Mouse (Mus musculus): Measurements from ENCODE around the gene Sema6d. TPM values are rescaled to one million over a fixed set of nuclear protein-coding genes. Genes with fewer than 3 reads are reported as not detected.

The Sema6d gene
- total and polyA plus RNA-seq, 2 experiments from 2014 or later = 31.2 to 90.0 TPM

DNA sequence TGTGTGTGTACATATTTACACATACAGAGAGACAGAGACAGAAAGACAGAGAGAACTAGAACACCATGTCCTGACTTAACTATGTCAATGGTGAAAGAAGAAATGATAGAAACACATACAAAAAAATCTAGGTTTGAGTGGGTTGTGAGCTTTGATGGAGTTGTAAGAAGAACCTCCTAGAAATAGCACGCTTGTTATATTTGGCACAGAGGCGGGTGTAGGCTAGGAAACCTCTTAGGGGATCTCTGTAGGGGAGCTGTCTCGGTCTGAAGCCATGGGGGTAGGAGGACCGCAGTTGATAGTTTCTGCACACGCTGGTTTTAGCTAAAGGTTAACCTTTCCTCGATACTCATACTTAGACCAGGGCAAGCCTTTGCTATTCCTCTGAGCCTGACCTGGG lies 181.4 kb downstream of the Sema6d start:
- no peaks in the 10 kb centered on the region for H3K36me3 ChIP-seq (ENCODE audit: insufficient read depth, low read length)
- TF ChIP-seq CTCF (IDR thresholded peaks at IDR 0.05; ENCODE audit: low read depth) = no peak
- 73% methylated on average over 6 of the region's 6 CpGs for WGBS
- no peaks in the 10 kb centered on the region for H3K27me3 ChIP-seq (ENCODE audit: insufficient read depth, low read length)
- H3K27ac ChIP-seq = no peak overlapping the region
- no peak overlapping the region for H3K4me3 ChIP-seq (ENCODE audit: low read length)
- no peak for ATAC-seq
- no peak overlapping the region for H3K4me2 ChIP-seq (ENCODE audit: low read depth, low read length)
- H3K9ac ChIP-seq (replicated peaks; ENCODE audit: low read length) = no peak overlapping the region
- no peaks in the 10 kb centered on the region for H3K9me3 ChIP-seq (ENCODE audit: low read length)
- DNase-seq (ENCODE audit: low spot score) = no peak
- no peaks in the 10 kb centered on the region for H3K4me1 ChIP-seq (ENCODE audit: insufficient read depth, low read length)

DNA sequence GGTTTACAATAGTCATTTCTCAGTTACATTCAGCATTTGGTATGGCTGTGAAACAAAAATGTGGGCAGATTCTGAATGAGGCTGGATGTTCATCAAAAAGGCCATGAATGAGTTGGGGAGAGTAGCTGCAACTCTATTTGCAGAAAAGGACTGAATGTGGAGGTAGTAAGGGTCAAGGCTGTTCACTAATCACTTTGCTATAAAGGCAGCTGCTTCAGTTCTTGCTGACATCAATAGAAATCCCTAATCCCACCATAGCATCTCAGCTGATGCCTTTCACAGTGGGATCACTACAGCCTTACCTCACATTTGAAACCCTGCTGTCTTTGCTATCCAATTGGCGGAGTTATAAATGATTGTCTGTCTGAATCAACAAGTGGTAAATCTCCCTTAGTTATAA lies 187.7 kb downstream of the Sema6d start:
- Histone ChIP-seq H3K9ac (replicated peaks; ENCODE audit: low read length) (no peak overlapping the region), H3K4me2 (ENCODE audit: low read depth, low read length) (no peak overlapping the region), H3K27me3 (ENCODE audit: insufficient read depth, low read length) (no peaks in the 10 kb centered on the region), H3K4me3 (ENCODE audit: low read length) (no peak overlapping the region), H3K36me3 (ENCODE audit: insufficient read depth, low read length) (no peaks in the 10 kb centered on the region), H3K9me3 (ENCODE audit: low read length) (no peaks in the 10 kb centered on the region), H3K4me1 (ENCODE audit: insufficient read depth, low read length) (no peaks in the 10 kb centered on the region), H3K27ac (no peak overlapping the region)
- DNase-seq (ENCODE audit: low spot score) (no peak), ATAC-seq (no peak)
- TF ChIP-seq CTCF (IDR thresholded peaks at IDR 0.05; ENCODE audit: low read depth) = no peak
- 31% methylated on average over 1 of the region's 1 CpGs for WGBS

DNA sequence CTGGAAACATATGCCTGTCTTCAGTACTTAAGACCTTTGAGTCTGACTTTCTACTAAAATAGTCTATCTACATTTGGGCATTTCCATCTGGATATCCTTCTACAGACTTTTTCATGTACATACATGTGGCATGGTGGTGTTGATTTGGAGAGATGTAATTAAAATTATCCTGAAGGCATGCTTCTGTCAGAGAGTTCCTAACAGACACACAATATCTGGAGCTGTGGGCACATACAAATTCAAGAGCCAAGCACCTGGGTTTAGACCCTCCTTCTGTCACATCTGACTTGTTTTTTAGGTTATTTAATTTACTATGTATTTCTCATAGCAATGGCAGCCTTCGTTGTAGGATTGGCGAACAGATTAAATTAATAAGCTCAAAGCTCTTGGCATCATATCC lies 195.3 kb downstream of the Sema6d start:
- TF ChIP-seq CTCF (IDR thresholded peaks at IDR 0.05; ENCODE audit: low read depth) = no peak
- Histone ChIP-seq H3K4me2 (ENCODE audit: low read depth, low read length) (no peak overlapping the region), H3K4me1 (ENCODE audit: insufficient read depth, low read length) (no peaks in the 10 kb centered on the region), H3K27me3 (ENCODE audit: insufficient read depth, low read length) (no peaks in the 10 kb centered on the region), H3K9me3 (ENCODE audit: low read length) (no peaks in the 10 kb centered on the region), H3K27ac (no peak overlapping the region), H3K36me3 (ENCODE audit: insufficient read depth, low read length) (no peaks in the 10 kb centered on the region), H3K9ac (replicated peaks; ENCODE audit: low read length) (no peak overlapping the region), H3K4me3 (ENCODE audit: low read length) (no peak overlapping the region)
- DNase-seq (ENCODE audit: low spot score) (no peak), ATAC-seq (no peak)
- 71% methylated on average over 2 of the region's 2 CpGs for WGBS

DNA sequence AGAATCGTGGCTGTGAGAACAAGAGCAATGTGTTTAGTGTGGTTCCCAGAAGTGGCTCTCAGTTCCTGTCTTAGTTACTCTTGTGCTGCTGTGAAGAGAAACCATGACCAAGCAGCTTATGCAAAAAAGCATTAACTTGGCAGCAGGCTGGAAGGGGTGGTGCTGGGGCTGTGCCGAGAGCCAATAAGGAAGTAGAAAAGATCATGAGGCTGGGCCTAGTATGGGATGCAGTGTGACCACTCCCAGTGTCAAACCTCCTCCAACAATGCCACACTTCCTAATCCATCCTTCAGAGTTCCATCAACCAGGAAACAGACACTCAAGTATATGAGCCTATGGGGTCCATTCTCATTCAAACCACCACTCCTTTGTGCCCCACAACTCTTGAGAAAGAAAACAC lies 199.6 kb downstream of the Sema6d start:
- Histone ChIP-seq H3K27me3 (ENCODE audit: insufficient read depth, low read length) (no peaks in the 10 kb centered on the region), H3K4me3 (ENCODE audit: low read length) (no peak overlapping the region), H3K4me2 (ENCODE audit: low read depth, low read length) (no peak overlapping the region), H3K36me3 (ENCODE audit: insufficient read depth, low read length) (no peaks in the 10 kb centered on the region), H3K9ac (replicated peaks; ENCODE audit: low read length) (no peak overlapping the region), H3K4me1 (ENCODE audit: insufficient read depth, low read length) (no peaks in the 10 kb centered on the region), H3K27ac (no peak overlapping the region), H3K9me3 (ENCODE audit: low read length) (no peaks in the 10 kb centered on the region)
- ATAC-seq (no peak), DNase-seq (ENCODE audit: low spot score) (no peak)
- TF ChIP-seq CTCF (IDR thresholded peaks at IDR 0.05; ENCODE audit: low read depth) = no peak
- 69% methylated on average over 2 of the region's 2 CpGs for WGBS

DNA sequence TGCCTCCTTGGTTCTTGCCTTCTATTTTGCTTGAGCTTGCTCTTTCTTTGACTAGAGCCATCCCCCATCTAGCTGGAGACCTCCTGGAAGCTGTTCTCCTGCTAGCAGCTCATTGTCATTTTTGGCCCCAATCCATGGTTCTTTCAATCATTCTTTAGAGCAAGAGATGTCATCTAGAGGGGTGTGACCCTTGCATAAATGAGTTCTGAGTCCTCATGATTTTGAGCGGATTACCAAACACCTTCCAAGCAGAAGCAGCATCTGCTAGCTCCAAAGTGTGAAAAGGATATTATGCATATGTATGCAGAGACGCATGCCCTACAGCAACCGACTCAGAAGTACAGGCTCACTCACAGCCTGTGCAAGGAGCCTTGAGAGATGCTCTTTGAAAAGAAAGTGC lies 201.4 kb downstream of the Sema6d start:
- WGBS = 55% methylated on average over 3 of the region's 3 CpGs
- DNase-seq (ENCODE audit: low spot score) = peak; percentile 31

DNA sequence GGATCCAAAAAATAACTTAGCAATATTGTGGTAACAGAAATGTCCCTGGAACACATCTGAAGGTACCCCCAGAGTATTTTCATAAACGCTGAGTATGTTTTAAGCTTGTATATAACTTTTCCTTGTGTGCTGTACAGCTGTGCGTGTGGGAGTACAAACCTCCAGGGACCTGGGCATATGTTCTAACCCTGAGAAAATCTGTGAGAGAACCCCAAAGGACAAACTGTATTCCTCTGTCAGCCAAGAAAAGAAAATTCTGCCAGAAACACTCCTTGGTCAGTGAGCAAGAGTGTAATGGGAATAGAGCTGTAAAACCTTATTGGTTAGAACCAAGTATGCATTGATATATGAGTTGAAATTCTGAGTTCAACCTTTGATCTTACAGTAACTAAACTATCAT lies 203.8 kb downstream of the Sema6d start:
- ATAC-seq (no peak), DNase-seq (ENCODE audit: low spot score) (no peak)
- TF ChIP-seq CTCF (IDR thresholded peaks at IDR 0.05; ENCODE audit: low read depth) = no peak
- Histone ChIP-seq H3K4me3 (ENCODE audit: low read length) (no peak overlapping the region), H3K27me3 (ENCODE audit: insufficient read depth, low read length) (no peaks in the 10 kb centered on the region), H3K36me3 (ENCODE audit: insufficient read depth, low read length) (no peaks in the 10 kb centered on the region), H3K4me2 (ENCODE audit: low read depth, low read length) (no peak overlapping the region), H3K9me3 (ENCODE audit: low read length) (no peaks in the 10 kb centered on the region), H3K4me1 (ENCODE audit: insufficient read depth, low read length) (no peaks in the 10 kb centered on the region), H3K9ac (replicated peaks; ENCODE audit: low read length) (no peak overlapping the region), H3K27ac (no peak overlapping the region)
- WGBS = 84% methylated on average over 2 of the region's 2 CpGs

More for the DNA sequence above, 201.4 kb downstream of the Sema6d start:
- Histone ChIP-seq H3K27me3 (ENCODE audit: insufficient read depth, low read length) (no peaks in the 10 kb centered on the region), H3K4me1 (ENCODE audit: insufficient read depth, low read length) (no peaks in the 10 kb centered on the region), H3K9ac (replicated peaks; ENCODE audit: low read length) (no peak overlapping the region), H3K9me3 (ENCODE audit: low read length) (no peaks in the 10 kb centered on the region), H3K4me3 (ENCODE audit: low read length) (no peak overlapping the region), H3K36me3 (ENCODE audit: insufficient read depth, low read length) (no peaks in the 10 kb centered on the region), H3K27ac (no peak overlapping the region), H3K4me2 (ENCODE audit: low read depth, low read length) (no peak overlapping the region)
- TF ChIP-seq CTCF (IDR thresholded peaks at IDR 0.05; ENCODE audit: low read depth) = no peak
- ATAC-seq = no peak

DNA sequence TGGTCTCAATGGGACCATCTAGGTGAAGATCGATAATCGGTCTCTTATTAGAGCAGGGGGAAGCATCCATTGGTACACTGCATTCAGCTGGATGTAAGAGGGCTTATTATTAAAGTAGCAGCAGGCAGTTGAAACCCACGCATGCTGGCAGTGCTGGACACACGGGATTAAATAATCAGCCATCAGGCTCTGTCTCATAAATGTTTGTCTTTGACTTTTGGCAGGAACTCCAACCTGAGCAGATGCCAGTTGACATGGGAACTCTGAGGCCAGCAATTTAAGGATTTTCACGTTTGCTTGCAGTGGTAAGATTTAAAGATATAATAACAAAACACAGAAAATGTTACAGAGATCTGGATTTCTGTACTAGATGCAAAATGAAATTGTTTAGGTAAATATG lies 208.6 kb downstream of the Sema6d start:
- no peak for TF ChIP-seq CTCF (IDR thresholded peaks at IDR 0.05; ENCODE audit: low read depth)
- no peak for ATAC-seq
- no peak overlapping the region for H3K27ac ChIP-seq
- H3K4me1 ChIP-seq (ENCODE audit: insufficient read depth, low read length) = no peaks in the 10 kb centered on the region
- H3K4me3 ChIP-seq (ENCODE audit: low read length) = no peak overlapping the region
- peak; percentile 53 for DNase-seq (ENCODE audit: low spot score)
- no peaks in the 10 kb centered on the region for H3K27me3 ChIP-seq (ENCODE audit: insufficient read depth, low read length)
- no peak overlapping the region for H3K4me2 ChIP-seq (ENCODE audit: low read depth, low read length)
- WGBS = 24% methylated on average over 5 of the region's 5 CpGs
- no peaks in the 10 kb centered on the region for H3K36me3 ChIP-seq (ENCODE audit: insufficient read depth, low read length)
- no peak overlapping the region for H3K9ac ChIP-seq (replicated peaks; ENCODE audit: low read length)
- no peaks in the 10 kb centered on the region for H3K9me3 ChIP-seq (ENCODE audit: low read length)

All from hindbrain, postnatal 0 days (tissue).